Mouse (Mus musculus): ENCODE results near the gene Mcm7. TPM values are rescaled to one million over a fixed set of nuclear protein-coding genes. Genes with fewer than 3 reads are reported as not detected.

Mcm7 gene
- total RNA-seq (2023), result 76.6 TPM

GRCm38 (mm10) chr5:138171695-138172491, at the start of gene Mcm7, which contains the start of gene Ap4m1:
Gene Mcm7 (minus strand): TSS chr5:138172422.
Gene Ap4m1 (plus strand): TSS chr5:138172002.

DNA sequence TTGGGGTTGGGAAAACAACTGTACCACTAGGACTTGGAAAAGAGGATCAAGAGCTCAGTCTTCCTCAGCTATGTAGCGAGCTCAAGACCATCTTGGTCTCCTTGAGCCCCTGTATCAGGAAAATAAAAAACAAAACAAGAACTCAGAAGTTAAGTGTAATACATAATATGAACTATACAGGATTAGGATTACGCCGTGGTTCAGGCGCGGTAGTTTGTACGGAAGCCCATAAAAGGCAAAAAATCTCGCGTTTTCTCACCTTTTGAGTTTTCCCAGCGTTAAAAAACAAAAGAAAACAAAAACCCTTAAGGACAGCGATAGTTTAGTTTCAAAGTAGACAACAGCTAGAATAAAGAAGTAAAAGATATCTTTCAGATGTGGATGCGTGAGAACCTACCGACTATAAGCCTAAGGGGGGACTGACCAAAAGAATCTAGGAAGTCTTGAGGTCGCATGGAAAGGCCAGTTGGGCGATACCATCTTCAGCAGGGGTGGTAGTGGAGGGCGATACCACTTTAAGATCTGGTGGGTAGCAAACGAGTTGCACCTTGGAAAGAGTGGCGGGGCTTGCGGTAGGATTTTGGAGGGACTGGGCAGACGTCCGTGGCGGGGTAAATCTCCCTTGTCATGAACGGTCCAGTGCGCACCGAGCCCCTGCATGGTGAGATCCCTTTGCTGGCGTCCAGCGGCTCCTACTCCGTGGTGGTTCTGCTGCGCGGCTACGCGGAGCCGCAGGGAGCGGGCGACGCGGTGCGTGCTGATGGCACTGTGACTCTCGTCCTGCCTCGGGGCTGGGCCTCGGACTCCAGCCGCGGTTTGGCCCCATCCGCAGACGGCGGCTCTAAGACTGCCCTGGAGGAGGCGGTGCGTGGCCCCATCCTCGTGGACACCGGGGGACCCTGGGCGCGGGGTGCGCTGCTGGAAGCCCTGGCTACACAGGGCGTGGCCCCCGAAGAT, 21.8 kb upstream of the Mcm7 start, which contains the start of gene Mblac1:
Gene Mblac1, plus strand, starts transcription at position 544 of the 957 bp plus-strand sequence.

GRCm38 (mm10) chr5:138186950-138187638, 14.9 kb upstream of the Mcm7 start, which contains the start of the genes Taf6 and Cnpy4:
Gene Taf6 (minus strand): TSS chr5:138187451.
Gene Cnpy4 (plus strand): TSS chr5:138187485.

DNA sequence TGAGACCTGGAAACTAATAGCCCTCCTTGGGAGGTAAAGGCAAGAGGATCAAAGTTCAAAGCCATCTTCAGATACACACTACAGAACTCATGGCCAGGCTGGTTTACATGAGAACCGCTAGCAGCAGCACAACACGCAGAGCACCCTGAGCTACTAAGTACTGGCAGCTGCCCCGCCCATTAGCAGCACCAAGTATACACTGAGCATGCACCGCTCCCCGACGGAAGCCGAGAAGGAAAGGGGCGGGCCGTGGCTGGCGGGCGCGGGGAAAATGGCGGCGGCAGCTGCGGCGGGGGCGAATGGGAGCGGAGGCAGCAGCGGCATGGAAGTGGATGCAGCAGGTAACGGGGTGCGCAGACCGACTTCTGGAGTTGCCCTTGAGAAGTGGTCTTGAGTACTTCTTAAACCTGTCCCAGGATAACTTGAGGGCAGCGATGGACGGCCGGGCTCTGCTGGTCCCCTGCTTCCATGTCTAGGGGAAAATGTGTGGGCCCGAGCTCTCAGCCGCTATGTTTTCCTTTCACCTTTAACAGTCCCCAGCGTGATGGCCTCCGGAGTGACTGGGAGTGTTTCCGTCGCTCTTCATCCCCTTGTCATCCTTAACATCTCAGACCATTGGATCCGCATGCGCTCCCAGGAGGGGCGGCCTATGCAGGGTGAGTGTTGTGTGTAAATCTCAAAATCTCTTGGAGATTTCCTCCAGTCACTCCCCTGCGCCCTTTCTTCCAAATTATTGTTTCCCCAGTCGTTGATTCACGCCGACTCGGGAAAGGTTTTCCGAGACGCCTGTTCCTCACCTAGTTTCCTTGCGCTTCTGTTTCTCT, 11.2 kb downstream of the Mcm7 start, which contains the start of gene Cops6:
Gene Cops6, plus strand, starts transcription at position 230 of the 824 bp plus-strand sequence.

GRCm38 (mm10) chr5:138155443-138155976, 16.7 kb downstream of the Mcm7 start, which contains the start of gene Zfp113:
Gene Zfp113 (minus strand): TSS chr5:138155744.

DNA sequence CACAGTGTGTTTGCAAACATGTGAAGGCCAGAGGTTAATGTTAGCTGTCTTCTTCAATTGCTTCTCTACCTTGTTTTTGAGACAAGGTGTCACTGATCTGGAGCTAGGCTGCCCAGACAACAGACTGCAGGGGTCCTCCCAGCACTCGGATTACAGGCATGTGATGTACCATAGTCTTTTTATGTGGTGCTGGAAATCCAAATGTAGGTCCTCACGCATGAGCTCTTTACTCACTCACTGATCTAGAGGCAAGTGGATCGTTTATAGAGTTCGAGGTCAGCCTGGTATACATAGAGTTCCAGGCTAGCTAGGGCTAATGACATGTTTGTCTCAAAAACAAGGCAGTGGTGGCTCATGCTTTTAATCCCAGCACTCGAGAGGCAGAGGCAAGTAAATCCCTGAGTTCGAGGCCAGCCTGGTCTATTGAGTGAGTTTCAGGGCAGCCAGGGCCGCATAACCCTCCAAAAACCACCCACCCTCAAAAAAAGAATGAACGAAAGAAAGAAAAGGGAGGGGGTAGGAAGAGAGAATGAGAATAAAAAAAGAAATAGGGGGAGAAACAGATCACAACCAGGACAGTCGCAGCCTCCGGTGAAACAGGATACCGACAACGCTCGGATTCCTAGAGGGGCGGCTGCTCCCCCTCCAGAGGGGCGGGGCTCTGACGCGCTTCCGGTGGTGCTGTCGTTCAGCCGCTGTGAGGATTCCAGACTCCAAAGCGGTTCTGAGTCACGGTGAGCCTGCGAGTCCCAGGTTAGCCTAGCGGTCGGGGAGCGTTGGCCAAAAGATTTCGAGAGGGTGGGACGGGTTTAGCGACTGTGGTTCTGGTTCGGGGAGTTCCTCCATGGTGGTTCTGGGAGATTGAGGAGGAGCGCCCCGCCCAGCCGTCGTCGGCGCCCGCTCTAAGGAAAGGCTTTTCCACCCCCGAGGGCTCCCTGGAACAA, 55.7 kb downstream of the Mcm7 start, which contains the start of gene Zscan21:
Gene Zscan21, plus strand, starts transcription at position 649 of the 944 bp plus-strand sequence.

Other genes with a start within 250 kb of the Mcm7 start
- gene Gjc3, start 209.3 kb downstream of the Mcm7 start, total RNA-seq (2023), result not detected
- gene Azgp1, start 190.9 kb downstream of the Mcm7 start, total RNA-seq (2023), result not detected
- gene Smok3a, start 151.2 kb downstream of the Mcm7 start, total RNA-seq (2023), result not detected
- gene Smok3b, start 151.0 kb downstream of the Mcm7 start, total RNA-seq (2023), result not detected
- gene Smok3c, start 119.2 kb downstream of the Mcm7 start, total RNA-seq (2023), result not detected
- gene Zkscan1, start 87.3 kb downstream of the Mcm7 start, total RNA-seq (2023), result 25.9 TPM
- 13.7 TPM for gene Zscan21, start 55.5 kb downstream of the Mcm7 start, total RNA-seq (2023)
- gene Zfp113, start 16.7 kb downstream of the Mcm7 start, total RNA-seq (2023), result 13.7 TPM
- 48.1 TPM for gene Cops6, start 11.4 kb downstream of the Mcm7 start, total RNA-seq (2023)
- gene Ap4m1, start 420 bp downstream of the Mcm7 start, total RNA-seq (2023), result 22.8 TPM
- gene Taf6, start 15.0 kb upstream of the Mcm7 start, total RNA-seq (2023), result 26.7 TPM
- gene Cnpy4, start 15.1 kb upstream of the Mcm7 start, total RNA-seq (2023), result 16.6 TPM
- gene Mblac1, start 21.9 kb upstream of the Mcm7 start, total RNA-seq (2023), result 1.3 TPM
- not detected for gene Nxpe5, start 53.5 kb upstream of the Mcm7 start, total RNA-seq (2023)
- gene Lamtor4, start 83.1 kb upstream of the Mcm7 start, total RNA-seq (2023), result 32.0 TPM
- gene BC037034, start 91.6 kb upstream of the Mcm7 start, total RNA-seq (2023), result 50.8 TPM
- not detected for gene Gal3st4, start 100.4 kb upstream of the Mcm7 start, total RNA-seq (2023)
- not detected for gene Gm43720, start 107.5 kb upstream of the Mcm7 start, total RNA-seq (2023)
- gene Gpc2, start 107.6 kb upstream of the Mcm7 start, total RNA-seq (2023), result 2.7 TPM
- gene Stag3, start 107.8 kb upstream of the Mcm7 start, total RNA-seq (2023), result not detected
- gene Pvrig, start 169.5 kb upstream of the Mcm7 start, total RNA-seq (2023), result 1.7 TPM

All from CD4-positive naive resting alpha-beta T cell, adult 57 days (primary cell).